Mouse (Mus musculus) midbrain, postnatal 0 days (tissue): ENCODE measurements around the gene Erg. TPM values are rescaled to one million over a fixed set of nuclear protein-coding genes. Genes with fewer than 3 reads are reported as not detected.

Source experiments
- ATAC-seq: fragments of 200-750 bp; cut with Nextera tagmentation; 2 replicates; pipeline ENCODE4 v1.8.0; 2017; ENCODE audit warnings: moderate number of reproducible peaks, mild to moderate bottlenecking, moderate TSS enrichment, moderate library complexity; ENCODE audit not compliant: low FRiP score
- DNase-seq: peaks from one replicate; pipeline ENCODE4 v3.0.0-alpha.2; 2015; ENCODE audit warnings: low spot score
- H3K27ac ChIP-seq: fragments of 300-500 bp; sonication (generic); 2 replicates; pipeline ENCODE4 v1.5.1; 2014; ENCODE audit warnings: low read depth, mild to moderate bottlenecking, low read length, mixed read lengths
- H3K27me3 ChIP-seq: fragments of 300-500 bp; sonication (generic); 2 replicates; pipeline ENCODE4 v1.6.1; 2014; ENCODE audit warnings: low read length, control low read depth, mixed read lengths; ENCODE audit not compliant: insufficient read depth
- H3K36me3 ChIP-seq: fragments of 300-500 bp; sonication (generic); 2 replicates; pipeline ENCODE4 v1.6.1; 2014; ENCODE audit warnings: low read length, control low read depth, mixed read lengths; ENCODE audit not compliant: insufficient read depth
- H3K4me1 ChIP-seq: fragments of 300-500 bp; sonication (generic); 2 replicates; pipeline ENCODE4 v1.6.1; 2014; ENCODE audit warnings: mild to moderate bottlenecking, control low read depth, antibody characterized with exemption, low read length, mixed read lengths; ENCODE audit not compliant: insufficient read depth
- H3K4me2 ChIP-seq: fragments of 300-500 bp; sonication (generic); 2 replicates; pipeline ENCODE4 v1.6.1; 2014; ENCODE audit warnings: low read depth, mild to moderate bottlenecking, low read length, mixed read lengths; ENCODE audit not compliant: poor library complexity, severe bottlenecking
- H3K4me3 ChIP-seq: fragments of 300-500 bp; sonication (generic); 2 replicates; pipeline ENCODE4 v1.5.1; 2014; ENCODE audit warnings: low read depth, mild to moderate bottlenecking, low read length, moderate library complexity
- H3K9ac ChIP-seq: fragments of 300-500 bp; sonication (generic); replicated peaks from 2 replicates; pipeline ENCODE4 v1.6.1; 2014; ENCODE audit warnings: mild to moderate bottlenecking, low read length, moderate library complexity, mixed read lengths; ENCODE audit not compliant: poor library complexity, severe bottlenecking
- H3K9me3 ChIP-seq: fragments of 300-500 bp; sonication (generic); 2 replicates; pipeline ENCODE4 v1.6.1; 2016; ENCODE audit warnings: low read length, control low read depth
- CTCF ChIP-seq: IDR thresholded peaks from 2 replicates; pipeline ENCODE4 v1.5.1; 2016; ENCODE audit warnings: antibody characterized with exemption, mild to moderate bottlenecking
- WGBS: fragments of 180-500 bp; shearing (Covaris S2); extraction: QIAGEN DNeasy Blood & Tissue Kit; methylation state at CpG from one replicate; pipeline ENCODE4 v1.1.7; 2014; 5-methylcytosine and 5-hydroxymethylcytosine counted together
- polyA plus RNA-seq: library from polyadenylated mRNA; unstranded; fragments of >200 nt; fragmentation: Nextera tagmentation; extraction: Ambion mirVana; gene quantifications from 2 replicates; pipeline ENCODE4 v1.2.1, GENCODE M21; 2015
- total RNA-seq: library from RNA; depleted of rRNA; stranded (reverse); fragments of >200 nt; gene quantifications from 2 replicates; pipeline ENCODE4 v1.2.3, GENCODE M21; 2014

Gene Erg
- total and polyA plus RNA-seq, 2 experiments from 2014 or later = 0.89 to 4.8 TPM

DNA sequence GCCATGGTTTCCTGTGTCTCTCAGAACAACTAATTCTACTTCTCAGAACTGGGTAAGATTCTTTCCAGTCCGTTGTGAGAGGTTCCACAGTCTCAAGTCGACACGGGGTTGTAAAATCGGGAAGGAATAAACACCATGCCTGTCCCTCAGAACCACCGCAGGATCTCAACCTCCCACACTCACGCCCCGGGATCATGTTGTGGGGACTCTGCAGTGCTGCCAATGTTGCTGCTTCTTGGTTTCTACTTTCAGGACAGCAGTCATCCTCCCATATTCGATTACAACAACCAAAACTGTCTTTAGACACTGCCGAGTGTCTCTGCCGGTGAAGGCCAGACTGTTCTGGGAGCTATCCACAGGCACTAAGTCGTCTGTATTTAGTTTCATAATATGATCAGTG, 113.6 kb downstream of the Erg start:
- H3K4me2 ChIP-seq = no peak overlapping the region
- WGBS = 91% methylated on average over 11 of the region's 11 CpGs
- H3K4me3 ChIP-seq = no peak overlapping the region
- 0 out of 2 replicates have a peak, but pooled peaks cover 4% of the 10 kb centered on the region for H3K4me1 ChIP-seq
- no peak for TF ChIP-seq CTCF
- no peaks in the 10 kb centered on the region for H3K27me3 ChIP-seq
- H3K9ac ChIP-seq = no peak overlapping the region
- DNase-seq (no peak), ATAC-seq (no peak)
- H3K36me3 ChIP-seq = no peaks in the 10 kb centered on the region
- H3K9me3 ChIP-seq = no peaks in the 10 kb centered on the region
- H3K27ac ChIP-seq = no peak overlapping the region

GRCm38 (mm10) chr16:95469262-95470139, 116.9 kb downstream of the Erg start:
- 66% methylated on average over 9 of the region's 9 CpGs for WGBS
- Histone ChIP-seq H3K27me3 (no peaks in the 10 kb centered on the region), H3K9ac (no peak overlapping the region), H3K4me3 (no peak overlapping the region), H3K36me3 (no peaks in the 10 kb centered on the region), H3K9me3 (no peaks in the 10 kb centered on the region), H3K4me1 (0 out of 2 replicates have a peak, but pooled peaks cover 4% of the 10 kb centered on the region), H3K4me2 (no peak overlapping the region), H3K27ac (no peak overlapping the region)
- no peak for TF ChIP-seq CTCF
- DNase-seq = no peak
- ATAC-seq = no peak

GRCm38 (mm10) chr16:95467893-95468292, 118.5 kb downstream of the Erg start:
- H3K4me1 ChIP-seq = 0 out of 2 replicates have a peak, but pooled peaks cover 4% of the 10 kb centered on the region
- ATAC-seq (peak; percentile 38; the same call in 1 of the 2 replicates), DNase-seq (peak; percentile 28)
- TF ChIP-seq CTCF = no peak
- H3K27ac ChIP-seq = no peak overlapping the region
- no peak overlapping the region for H3K9ac ChIP-seq
- no peak overlapping the region for H3K4me2 ChIP-seq
- WGBS = 92% methylated on average over 2 of the region's 2 CpGs
- H3K27me3 ChIP-seq = no peaks in the 10 kb centered on the region
- no peaks in the 10 kb centered on the region for H3K36me3 ChIP-seq
- H3K9me3 ChIP-seq = no peaks in the 10 kb centered on the region
- H3K4me3 ChIP-seq = no peak overlapping the region

- Histone ChIP-seq H3K9ac (no peak overlapping the region), H3K4me2 (no peak overlapping the region), H3K4me1 (0 out of 2 replicates have a peak, but pooled peaks cover 4% of the 10 kb centered on the region), H3K36me3 (no peaks in the 10 kb centered on the region), H3K27ac (no peak overlapping the region), H3K4me3 (no peak overlapping the region), H3K27me3 (no peaks in the 10 kb centered on the region), H3K9me3 (no peaks in the 10 kb centered on the region)
- 91% methylated on average over 1 of the region's 1 CpGs for WGBS
- ATAC-seq (no peak), DNase-seq (peak; percentile 81)
- TF ChIP-seq CTCF = peak; percentile 81
These were observed 119.8 kb downstream of the Erg start for GRCm38 (mm10) chr16:95466548-95466947.

GRCm38 (mm10) chr16:95464609-95465008, 121.8 kb downstream of the Erg start:
- H3K4me1 ChIP-seq = 0 out of 2 replicates have a peak, but pooled peaks cover 4% of the 10 kb centered on the region
- ATAC-seq (no peak), DNase-seq (no peak)
- H3K4me3 ChIP-seq = no peak overlapping the region
- H3K36me3 ChIP-seq = no peaks in the 10 kb centered on the region
- H3K4me2 ChIP-seq = no peak overlapping the region
- WGBS = 56% methylated on average over 8 of the region's 8 CpGs
- no peaks in the 10 kb centered on the region for H3K27me3 ChIP-seq
- no peak overlapping the region for H3K27ac ChIP-seq
- no peak for TF ChIP-seq CTCF
- no peak overlapping the region for H3K9ac ChIP-seq
- H3K9me3 ChIP-seq = no peaks in the 10 kb centered on the region

DNA sequence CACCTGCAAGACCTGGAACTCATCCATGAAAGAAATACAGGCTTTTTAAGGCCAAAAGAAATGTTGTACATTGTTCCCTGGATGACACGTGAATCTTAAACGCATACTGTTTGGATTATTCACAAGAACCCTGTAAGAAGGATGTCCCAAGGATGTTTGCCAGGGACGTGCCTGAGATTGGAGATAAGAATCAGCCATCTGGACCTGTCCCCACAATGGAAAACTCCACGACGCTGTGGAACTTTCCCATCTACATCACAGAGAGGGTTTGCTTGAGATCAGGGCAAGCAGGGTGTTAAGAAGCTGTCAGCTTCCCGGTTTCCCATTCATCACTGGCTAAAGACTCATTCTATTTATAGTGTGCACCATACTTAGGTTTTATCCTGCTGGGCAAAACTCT, 122.6 kb downstream of the Erg start:
- Histone ChIP-seq H3K27ac (no peak overlapping the region), H3K9ac (no peak overlapping the region), H3K4me1 (0 out of 2 replicates have a peak, but pooled peaks cover 4% of the 10 kb centered on the region), H3K4me3 (no peak overlapping the region), H3K27me3 (no peaks in the 10 kb centered on the region), H3K9me3 (no peaks in the 10 kb centered on the region), H3K36me3 (no peaks in the 10 kb centered on the region), H3K4me2 (no peak overlapping the region)
- ATAC-seq (no peak), DNase-seq (peak; percentile 19)
- TF ChIP-seq CTCF = no peak
- 49% methylated on average over 6 of the region's 6 CpGs for WGBS
